Mouse (Mus musculus) neural tube, embryonic 12.5 days (tissue): ENCODE results near the gene Wdr4. TPM values are rescaled to one million over a fixed set of nuclear protein-coding genes. Genes with fewer than 3 reads are reported as not detected.
A peak's percentile ranks its signal among the peaks of the same experiment; 100 is the strongest.

ENCODE experiments used
- ATAC-seq: fragments of 200-750 bp; cut with Nextera tagmentation; 2 replicates; pipeline ENCODE4 v1.8.0; 2017; ENCODE audit warnings: low read depth, mild to moderate bottlenecking, moderate TSS enrichment, moderate library complexity; ENCODE audit not compliant: low FRiP score
- H3K27ac ChIP-seq: fragments of 300-500 bp; sonication (generic); 2 replicates; pipeline ENCODE4 v1.5.1; 2016
- H3K27me3 ChIP-seq: fragments of 300-500 bp; sonication (generic); replicated peaks from 2 replicates; pipeline ENCODE4 v1.6.1; 2016; ENCODE audit warnings: mild to moderate bottlenecking
- H3K36me3 ChIP-seq: fragments of 300-500 bp; sonication (generic); 2 replicates; pipeline ENCODE4 v1.6.1; 2016; ENCODE audit warnings: mild to moderate bottlenecking
- H3K4me1 ChIP-seq: fragments of 300-500 bp; sonication (generic); 2 replicates; pipeline ENCODE4 v1.6.1; 2016
- H3K4me2 ChIP-seq: fragments of 300-500 bp; sonication (generic); replicated peaks from 2 replicates; pipeline ENCODE4 v1.6.1; 2016; ENCODE audit warnings: mild to moderate bottlenecking
- H3K4me3 ChIP-seq: fragments of 300-500 bp; sonication (generic); 2 replicates; pipeline ENCODE4 v1.5.1; 2016
- H3K9ac ChIP-seq: fragments of 300-500 bp; sonication (generic); 2 replicates; pipeline ENCODE4 v1.6.1; 2016; ENCODE audit warnings: mild to moderate bottlenecking
- H3K9me3 ChIP-seq: fragments of 300-500 bp; sonication (generic); 2 replicates; pipeline ENCODE4 v1.6.1; 2016; ENCODE audit warnings: mild to moderate bottlenecking
- WGBS: fragments of 180-500 bp; shearing (Covaris S2); methylation state at CpG from one replicate; pipeline ENCODE4 v1.1.7; 2016; 5-methylcytosine and 5-hydroxymethylcytosine counted together
- polyA plus RNA-seq: library from polyadenylated mRNA; unstranded; fragments of >200 nt; fragmentation: Nextera tagmentation; extraction: Ambion mirVana; gene quantifications from 2 replicates; pipeline ENCODE4 v1.2.1, GENCODE M21; 2016

Gene Wdr4
- polyA plus RNA-seq, 1 experiment from 2014 or later = 38.4 TPM

DNA sequence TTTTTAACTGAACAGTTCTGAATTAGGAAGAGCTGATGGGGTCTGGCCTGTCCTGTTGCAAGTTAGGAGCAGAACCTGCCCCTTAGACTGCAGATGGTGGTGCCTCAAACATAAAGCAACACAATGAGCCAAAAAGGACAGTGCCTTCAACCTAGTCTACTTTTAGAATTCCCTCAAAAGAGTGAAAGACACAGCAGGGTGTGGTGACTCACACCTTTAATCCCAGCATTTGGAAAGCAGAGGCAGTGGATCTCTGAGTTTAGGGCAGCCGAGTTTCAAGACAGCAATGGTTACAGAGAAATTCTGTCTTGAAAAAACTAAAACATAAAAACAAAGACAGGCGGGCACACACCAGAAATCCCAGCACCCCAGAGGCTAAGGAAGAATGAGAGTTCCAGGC, 15.8 kb downstream of the Wdr4 start:
- H3K9me3 ChIP-seq = no peaks in the 10 kb centered on the region
- no peak overlapping the region for H3K4me3 ChIP-seq
- WGBS = 90% methylated on average over 2 of the region's 2 CpGs
- no peak overlapping the region for H3K27ac ChIP-seq
- peaks cover 93% of the 10 kb centered on the region for H3K36me3 ChIP-seq
- H3K9ac ChIP-seq = no peak overlapping the region
- H3K4me1 ChIP-seq = peaks cover 10% of the 10 kb centered on the region; the same call in 1 of the 2 replicates
- ATAC-seq = no peak
- no peaks in the 10 kb centered on the region for H3K27me3 ChIP-seq
- no peak overlapping the region for H3K4me2 ChIP-seq

DNA sequence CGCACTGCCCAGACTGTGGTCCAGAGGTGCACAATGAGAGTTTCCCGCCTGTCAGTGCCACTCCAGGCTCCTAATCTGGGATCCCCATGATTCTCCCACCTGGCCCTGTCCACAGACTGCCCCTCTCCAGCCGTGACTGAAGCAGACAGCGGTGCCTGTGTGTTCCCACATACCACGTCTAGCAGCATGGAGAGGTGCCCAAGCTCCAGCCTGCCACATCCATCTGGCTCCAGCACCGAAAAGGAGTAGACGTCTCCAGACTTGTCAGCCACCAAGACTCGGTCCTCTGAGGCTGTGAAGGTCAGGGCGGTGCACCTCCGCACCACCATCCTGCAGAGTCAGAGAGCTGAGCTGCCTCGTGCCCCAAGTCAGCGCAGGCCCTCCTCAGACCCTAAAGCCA, 16.4 kb downstream of the Wdr4 start:
- WGBS = 94% methylated on average over 12 of the region's 12 CpGs
- Histone ChIP-seq H3K36me3 (peaks cover 93% of the 10 kb centered on the region), H3K9ac (no peak overlapping the region), H3K4me1 (peaks cover 10% of the 10 kb centered on the region; the same call in 1 of the 2 replicates), H3K4me3 (no peak overlapping the region), H3K27me3 (no peaks in the 10 kb centered on the region), H3K4me2 (no peak overlapping the region), H3K27ac (no peak overlapping the region), H3K9me3 (no peaks in the 10 kb centered on the region)
- ATAC-seq = no peak

DNA sequence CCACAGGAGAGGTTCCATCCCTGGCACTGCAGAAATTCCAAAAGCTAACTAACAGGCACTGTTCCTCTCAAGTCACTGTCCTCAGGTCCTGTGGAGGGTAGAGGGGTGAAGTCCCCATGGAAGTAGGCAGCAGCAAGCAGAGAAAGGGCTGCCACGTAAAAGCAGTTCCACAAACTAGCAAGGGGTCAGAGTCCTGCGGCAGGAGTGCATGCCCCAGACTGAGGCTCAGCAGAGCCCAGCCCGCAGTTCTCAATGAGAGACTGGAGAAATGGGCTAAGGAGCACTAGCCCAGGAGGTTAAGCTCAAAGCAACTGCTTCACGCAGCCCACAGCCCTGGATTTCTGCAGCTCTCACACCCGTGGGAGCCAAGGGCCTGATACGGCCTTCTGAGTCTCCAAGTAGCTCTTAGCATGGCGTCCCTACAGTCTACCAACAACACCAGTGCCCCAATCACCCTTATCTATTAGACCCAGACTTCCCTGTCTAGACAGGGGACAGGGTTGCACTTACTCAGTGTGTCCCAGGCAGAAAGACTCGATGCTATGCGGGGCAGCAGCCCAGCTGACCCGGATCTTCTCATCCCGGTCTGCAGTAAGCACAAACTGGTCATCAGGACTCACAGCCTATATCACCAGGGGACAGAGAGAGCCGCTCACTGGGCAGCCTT, 17.4 kb downstream of the Wdr4 start:
- Histone ChIP-seq H3K36me3 (peaks cover 93% of the 10 kb centered on the region), H3K4me3 (no peak overlapping the region), H3K27me3 (no peaks in the 10 kb centered on the region), H3K27ac (no peak overlapping the region), H3K9me3 (no peaks in the 10 kb centered on the region), H3K4me2 (no peak overlapping the region), H3K4me1 (peaks cover 10% of the 10 kb centered on the region; the same call in 1 of the 2 replicates), H3K9ac (no peak overlapping the region)
- 94% methylated on average over 12 of the region's 12 CpGs for WGBS
- ATAC-seq = no peak

DNA sequence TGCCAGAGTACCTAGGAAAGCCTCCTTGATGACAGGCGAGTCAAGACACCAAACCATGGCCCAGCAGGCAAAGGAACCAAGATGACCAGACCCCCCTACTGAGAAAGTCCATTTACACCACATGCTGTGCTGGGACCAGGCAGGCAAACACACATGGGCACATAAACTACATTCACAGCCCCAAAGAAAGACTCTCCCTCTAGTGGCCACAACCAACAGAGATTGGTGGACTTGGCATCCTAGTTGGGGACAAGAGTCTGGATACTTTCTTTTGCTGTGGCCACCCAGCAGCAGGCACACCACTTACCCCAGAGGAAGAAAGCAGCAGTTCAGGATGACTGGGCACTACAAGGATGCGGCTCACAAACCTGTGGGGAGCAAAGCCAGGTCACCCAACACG, 18.9 kb downstream of the Wdr4 start:
- peaks cover 10% of the 10 kb centered on the region; the same call in 1 of the 2 replicates for H3K4me1 ChIP-seq
- 87% methylated on average over 3 of the region's 3 CpGs for WGBS

DNA sequence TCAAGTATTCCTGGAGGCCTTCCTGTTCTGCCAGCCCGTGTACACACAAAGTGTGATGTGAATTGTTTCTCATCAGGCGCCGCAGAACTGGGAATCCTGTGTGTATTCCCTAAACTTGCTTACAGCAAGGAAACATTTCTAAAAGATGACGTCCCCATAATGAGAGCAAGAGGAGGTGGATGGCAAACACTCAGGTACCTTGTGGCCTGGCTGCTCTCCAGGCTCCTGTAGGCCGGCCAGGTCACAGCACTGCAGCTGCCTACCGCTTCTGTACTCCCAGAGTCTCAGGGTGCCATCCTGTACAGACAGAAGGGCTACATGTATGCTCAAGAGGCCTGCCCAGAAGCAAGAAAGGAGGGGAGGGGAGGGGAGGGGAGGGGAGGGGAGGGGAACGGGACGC, 19.4 kb downstream of the Wdr4 start:
- no peak overlapping the region for H3K9ac ChIP-seq
- H3K27ac ChIP-seq = no peak overlapping the region
- ATAC-seq = no peak
- peaks cover 92% of the 10 kb centered on the region for H3K36me3 ChIP-seq
- no peak overlapping the region for H3K4me3 ChIP-seq
- peaks cover 8% of the 10 kb centered on the region; the same call in 1 of the 2 replicates for H3K4me1 ChIP-seq
- H3K4me2 ChIP-seq = no peak overlapping the region
- no peaks in the 10 kb centered on the region for H3K9me3 ChIP-seq
- WGBS = 94% methylated on average over 8 of the region's 8 CpGs
- H3K27me3 ChIP-seq = no peaks in the 10 kb centered on the region

More for the DNA sequence above, 18.9 kb downstream of the Wdr4 start:
- no peak for ATAC-seq
- no peak overlapping the region for H3K4me2 ChIP-seq
- H3K4me3 ChIP-seq = no peak overlapping the region
- peaks cover 92% of the 10 kb centered on the region for H3K36me3 ChIP-seq
- H3K27ac ChIP-seq = no peak overlapping the region
- H3K9me3 ChIP-seq = no peaks in the 10 kb centered on the region
- H3K9ac ChIP-seq = no peak overlapping the region
- H3K27me3 ChIP-seq = no peaks in the 10 kb centered on the region

DNA sequence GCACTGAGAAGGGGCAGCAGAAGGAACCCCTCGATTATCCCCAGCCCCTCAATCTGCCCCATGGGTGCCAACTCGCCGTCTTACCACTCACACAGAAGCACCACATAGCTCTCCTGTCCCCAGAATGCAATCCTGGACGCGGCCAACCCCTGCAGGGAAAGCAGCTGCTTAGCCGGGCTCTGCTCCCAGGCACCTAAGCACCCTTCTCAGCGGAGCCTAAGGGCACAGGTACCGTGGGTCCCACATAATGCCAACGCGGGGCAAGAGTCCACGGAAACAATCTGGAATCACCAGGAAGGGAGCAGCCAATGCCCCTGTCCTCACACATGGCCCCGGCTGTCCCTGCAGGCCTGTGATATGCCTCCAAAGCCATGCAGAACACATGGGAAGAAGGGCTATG, 20.1 kb downstream of the Wdr4 start:
- Histone ChIP-seq H3K27ac (no peak overlapping the region), H3K9me3 (no peaks in the 10 kb centered on the region), H3K9ac (no peak overlapping the region), H3K36me3 (peaks cover 94% of the 10 kb centered on the region), H3K4me3 (no peak overlapping the region), H3K27me3 (no peaks in the 10 kb centered on the region), H3K4me1 (peaks cover 1% of the 10 kb centered on the region; the same call in 1 of the 2 replicates), H3K4me2 (no peak overlapping the region)
- 97% methylated on average over 12 of the region's 12 CpGs for WGBS
- no peak for ATAC-seq

DNA sequence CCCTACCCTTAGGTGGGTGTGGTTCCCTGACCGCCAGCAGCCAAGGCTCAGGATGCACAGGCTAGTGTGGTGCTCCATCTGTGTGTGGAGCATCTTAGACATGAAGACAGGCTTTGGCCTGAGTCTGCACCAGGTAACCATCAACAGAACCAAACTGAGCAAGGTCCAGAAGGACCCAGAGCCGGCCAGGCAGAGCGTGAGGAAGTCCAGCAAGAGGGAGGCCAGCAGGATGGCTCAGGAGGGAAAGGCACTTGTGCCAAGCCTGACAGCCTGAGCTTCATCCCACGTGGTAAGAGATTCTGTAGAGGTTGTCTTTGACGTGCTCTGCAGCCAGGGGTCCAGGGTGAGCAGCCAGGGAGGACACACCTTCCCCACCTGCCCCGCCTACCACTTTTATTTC, 22.1 kb downstream of the Wdr4 start:
- no peak for ATAC-seq
- no peaks in the 10 kb centered on the region for H3K9me3 ChIP-seq
- H3K27me3 ChIP-seq = no peaks in the 10 kb centered on the region
- no peak overlapping the region for H3K4me3 ChIP-seq
- H3K4me1 ChIP-seq = no peaks in the 10 kb centered on the region
- H3K36me3 ChIP-seq = peaks cover 74% of the 10 kb centered on the region
- WGBS = 90% methylated on average over 6 of the region's 6 CpGs
- no peak overlapping the region for H3K9ac ChIP-seq
- H3K4me2 ChIP-seq = no peak overlapping the region
- no peak overlapping the region for H3K27ac ChIP-seq

DNA sequence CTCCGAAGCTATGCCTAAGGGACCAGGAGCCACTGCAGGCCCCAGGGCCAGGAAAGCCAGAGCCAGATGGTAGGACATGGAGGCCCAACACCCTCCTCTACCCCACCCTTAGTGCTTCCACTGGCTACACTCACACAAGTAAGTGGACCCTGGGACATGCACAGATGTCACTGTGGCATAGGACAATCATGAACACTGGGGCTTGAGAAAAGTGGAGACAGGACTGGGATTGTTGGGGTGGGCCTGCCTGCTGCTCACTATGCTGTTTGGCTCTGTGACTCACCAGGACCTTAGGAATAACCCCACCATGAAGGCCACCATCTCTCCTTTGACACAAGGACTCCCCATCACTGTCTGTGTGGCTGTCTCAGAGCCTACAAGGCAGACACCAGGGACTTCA, 24.8 kb downstream of the Wdr4 start:
- no peaks in the 10 kb centered on the region for H3K27me3 ChIP-seq
- H3K27ac ChIP-seq = no peak overlapping the region
- H3K36me3 ChIP-seq = peaks cover 47% of the 10 kb centered on the region
- no peak overlapping the region for H3K9ac ChIP-seq
- ATAC-seq = no peak
- no peak overlapping the region for H3K4me2 ChIP-seq
- H3K4me3 ChIP-seq = no peak overlapping the region
- WGBS = 88% methylated on average over 1 of the region's 1 CpGs
- H3K9me3 ChIP-seq = no peaks in the 10 kb centered on the region
- H3K4me1 ChIP-seq = no peaks in the 10 kb centered on the region

DNA sequence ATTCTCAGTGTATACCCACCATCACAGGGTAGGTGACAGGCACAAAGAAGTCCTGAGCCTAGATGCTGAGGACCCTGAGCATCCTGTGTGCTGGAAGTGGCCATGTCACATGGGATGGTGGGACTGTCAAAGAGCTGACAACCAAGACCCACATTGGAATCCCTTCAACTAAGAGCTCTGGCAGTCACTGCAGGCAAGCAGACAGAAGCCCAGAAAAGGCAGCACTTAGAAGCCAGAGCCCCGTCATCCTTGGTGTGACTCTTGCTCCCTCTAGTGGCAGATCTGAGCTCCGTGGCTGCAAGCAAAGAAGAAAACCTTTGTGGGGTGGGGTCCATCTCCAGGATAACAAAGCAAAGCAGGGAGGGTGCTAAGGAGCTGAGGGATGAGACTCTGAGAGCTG, 27.4 kb downstream of the Wdr4 start:
- no peak overlapping the region for H3K27ac ChIP-seq
- H3K9ac ChIP-seq = no peak overlapping the region
- peak; percentile 37; the same call in 1 of the 2 replicates for ATAC-seq
- no peaks in the 10 kb centered on the region for H3K27me3 ChIP-seq
- no peak overlapping the region for H3K4me3 ChIP-seq
- H3K4me2 ChIP-seq = no peak overlapping the region
- peaks cover 3% of the 10 kb centered on the region; the same call in 1 of the 2 replicates for H3K4me1 ChIP-seq
- WGBS = 0% methylated on average over 2 of the region's 2 CpGs
- peaks cover 22% of the 10 kb centered on the region for H3K36me3 ChIP-seq
- H3K9me3 ChIP-seq = no peaks in the 10 kb centered on the region

DNA sequence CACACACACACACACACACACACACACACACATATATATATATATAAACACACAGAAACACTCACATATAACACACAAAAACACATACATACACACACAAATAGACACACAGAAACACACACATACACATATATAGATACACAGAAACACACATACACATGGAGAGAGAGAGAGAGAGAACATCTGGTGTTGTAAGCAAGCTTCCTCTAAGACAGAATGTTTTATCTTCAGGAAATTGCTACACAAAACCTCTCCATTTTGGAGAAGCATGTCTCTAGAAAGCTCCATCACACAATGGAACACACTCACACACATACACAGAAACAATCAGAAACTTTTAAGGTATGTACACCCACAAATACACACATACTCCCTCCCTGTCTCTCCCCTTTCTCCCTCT, 28.4 kb downstream of the Wdr4 start:
- Histone ChIP-seq H3K4me3 (no peak overlapping the region), H3K4me1 (peaks cover 13% of the 10 kb centered on the region), H3K9me3 (no peaks in the 10 kb centered on the region), H3K36me3 (peaks cover 15% of the 10 kb centered on the region), H3K4me2 (no peak overlapping the region), H3K9ac (no peak overlapping the region), H3K27ac (no peak overlapping the region), H3K27me3 (no peaks in the 10 kb centered on the region)
- ATAC-seq = no peak

DNA sequence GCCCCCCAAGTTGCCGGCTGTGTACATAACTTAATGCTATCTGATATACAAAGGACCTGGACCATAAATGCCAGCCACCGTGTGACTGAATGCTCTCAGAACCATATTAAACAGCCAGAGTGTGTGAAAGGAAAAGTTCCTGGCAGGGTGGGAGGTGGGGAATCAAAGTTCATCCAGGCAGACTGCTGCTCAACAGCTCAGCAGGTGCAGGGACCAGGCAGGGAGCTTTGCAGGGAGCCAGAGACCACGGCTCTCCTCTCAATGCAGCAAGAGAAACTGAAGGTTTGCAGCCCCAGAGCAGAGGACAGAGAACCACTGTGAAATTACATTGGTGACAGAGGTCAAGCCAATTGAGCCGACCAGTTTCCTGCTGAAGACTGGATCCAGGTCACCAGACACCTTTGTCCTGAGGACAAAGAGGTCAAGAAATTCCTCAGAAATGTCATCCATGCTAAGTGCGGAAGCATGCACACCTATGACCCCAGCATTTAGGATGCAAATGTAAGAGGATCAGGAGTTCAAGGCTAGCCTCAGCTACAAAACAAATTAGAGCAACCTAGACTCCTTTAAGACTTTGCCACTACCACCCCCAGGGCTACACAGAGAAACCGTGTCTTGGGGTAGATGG, 32.2 kb downstream of the Wdr4 start:
- Histone ChIP-seq H3K4me3 (no peak overlapping the region), H3K9me3 (no peaks in the 10 kb centered on the region), H3K4me2 (no peak overlapping the region), H3K4me1 (peaks cover 13% of the 10 kb centered on the region), H3K27ac (no peak overlapping the region), H3K27me3 (no peaks in the 10 kb centered on the region), H3K36me3 (no peaks in the 10 kb centered on the region), H3K9ac (no peak overlapping the region)
- WGBS = 17% methylated on average over 6 of the region's 6 CpGs
- no peak for ATAC-seq

DNA sequence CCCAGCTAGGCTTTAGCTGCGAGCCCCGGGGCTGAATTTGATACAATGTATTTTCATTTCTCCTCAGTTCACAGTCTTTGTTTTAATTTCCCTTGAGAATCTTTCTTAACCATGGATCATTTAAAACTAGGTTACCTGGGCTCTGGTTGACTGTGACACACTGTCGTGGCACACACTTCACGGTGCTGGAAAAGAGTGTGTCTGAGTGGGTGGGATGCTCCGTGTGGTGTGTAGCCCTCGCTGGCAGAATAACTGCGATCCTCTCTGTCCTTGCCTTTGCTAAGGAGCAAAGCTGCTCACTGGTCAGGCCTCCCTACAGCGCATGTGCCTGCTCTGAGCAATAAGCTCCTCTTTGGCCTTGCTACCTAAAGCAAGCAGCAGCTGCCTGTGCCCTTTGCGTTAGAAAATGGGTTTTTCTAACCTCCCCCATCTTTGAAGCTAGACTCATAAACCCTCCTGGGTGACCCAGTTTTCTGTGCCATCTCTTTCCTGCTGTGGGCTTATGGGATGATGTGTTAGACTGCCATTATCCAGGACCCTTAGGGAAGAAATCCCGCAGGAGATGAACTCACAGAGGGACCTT, 33.1 kb downstream of the Wdr4 start:
- ATAC-seq = no peak
- 59% methylated on average over 10 of the region's 10 CpGs for WGBS
- H3K27me3 ChIP-seq = no peaks in the 10 kb centered on the region
- H3K27ac ChIP-seq = no peak overlapping the region
- peaks cover 18% of the 10 kb centered on the region for H3K4me1 ChIP-seq
- H3K4me2 ChIP-seq = no peak overlapping the region
- H3K4me3 ChIP-seq = no peak overlapping the region
- no peaks in the 10 kb centered on the region for H3K36me3 ChIP-seq
- H3K9ac ChIP-seq = no peak overlapping the region
- H3K9me3 ChIP-seq = no peaks in the 10 kb centered on the region
